Mouse (Mus musculus) kidney, adult 2 months (tissue): ENCODE data around the gene Pnpla8. TPM values are rescaled to one million over a fixed set of nuclear protein-coding genes. Genes with fewer than 3 reads are reported as not detected.
A peak's percentile ranks its signal among the peaks of the same experiment; 100 is the strongest.

Source experiments
- DNase-seq: peaks from one replicate; pipeline ENCODE4 v3.0.0; 2021
- H3K27ac ChIP-seq: fragments of 200-500 bp; 2 replicates; pipeline ENCODE4 v1.5.1; 2012; ENCODE audit warnings: low read depth, low read length, control low read depth, inconsistent platforms; ENCODE audit not compliant: insufficient read depth
- H3K27me3 ChIP-seq: fragments of 200-500 bp; replicated peaks from 2 replicates; pipeline ENCODE4 v1.6.1; 2012; ENCODE audit warnings: mild to moderate bottlenecking, moderate library complexity, low read length, inconsistent platforms; ENCODE audit not compliant: control insufficient read depth, insufficient read depth
- H3K36me3 ChIP-seq: fragments of 200-500 bp; 2 replicates; pipeline ENCODE4 v1.6.1; 2012; ENCODE audit warnings: mild to moderate bottlenecking, moderate library complexity, low read length, inconsistent platforms; ENCODE audit not compliant: control insufficient read depth, insufficient read depth
- H3K4me1 ChIP-seq: fragments of 200-500 bp; 2 replicates; pipeline ENCODE4 v1.6.1; 2011; ENCODE audit warnings: low read length; ENCODE audit not compliant: control insufficient read depth, insufficient read depth
- H3K4me3 ChIP-seq: fragments of 200-500 bp; 2 replicates; pipeline ENCODE4 v1.5.1; 2011; ENCODE audit warnings: mild to moderate bottlenecking, low read depth, low read length, control low read depth; ENCODE audit not compliant: insufficient read depth
- CTCF ChIP-seq: fragments of 200-500 bp; conservative IDR thresholded peaks from 2 replicates; pipeline ENCODE4 v1.5.1; 2011; ENCODE audit warnings: low read depth, mild to moderate bottlenecking, control low read depth, low read length, moderate library complexity, mixed read lengths; ENCODE audit not compliant: insufficient read depth, insufficient read length
- POLR2A ChIP-seq: fragments of 200-500 bp; IDR thresholded peaks from one replicate; pipeline ENCODE4 v1.6.1; 2011; ENCODE audit warnings: low read depth, low read length, control low read depth
- WGBS: fragments of 180-500 bp; shearing (Covaris S2); methylation state at CpG from one replicate; pipeline ENCODE4 v1.1.7; 2018; 5-methylcytosine and 5-hydroxymethylcytosine counted together
- polyA plus RNA-seq: library from polyadenylated mRNA; depleted of rRNA; stranded (reverse); fragments of >200 nt; gene quantifications from 2 replicates; pipeline ENCODE4 v1.2.3, GENCODE M21; 2012

Pnpla8 gene
- polyA plus RNA-seq, 1 experiment: 29.3 TPM

DNA sequence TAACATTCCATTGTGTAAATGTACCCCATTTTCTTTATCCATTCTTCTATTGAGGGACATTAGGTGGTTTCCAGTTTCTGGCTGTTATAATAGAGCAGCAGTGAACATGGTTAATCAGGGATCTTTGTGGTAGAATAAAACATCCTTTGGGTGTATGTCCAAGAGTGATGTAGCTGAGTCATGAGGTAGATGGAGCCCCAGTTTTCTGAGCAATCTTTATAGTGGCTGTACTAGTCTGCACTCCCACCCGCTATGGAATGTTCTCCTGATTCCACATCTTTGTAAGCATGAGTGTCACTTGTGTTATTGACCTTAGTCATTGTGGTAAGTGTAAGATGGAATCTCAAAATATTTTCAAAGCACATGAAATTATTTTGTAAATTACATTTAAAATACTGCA, 82.8 kb downstream of the Pnpla8 start:
- Histone ChIP-seq H3K4me3 (no peak overlapping the region), H3K36me3 (peaks cover 11% of the 10 kb centered on the region), H3K27me3 (no peaks in the 10 kb centered on the region), H3K27ac (no peak overlapping the region), H3K4me1 (no peaks in the 10 kb centered on the region)
- TF ChIP-seq CTCF (no peak), POLR2A (no peak)
- 96% methylated on average over 1 of the region's 1 CpGs for WGBS
- DNase-seq: no peak

DNA sequence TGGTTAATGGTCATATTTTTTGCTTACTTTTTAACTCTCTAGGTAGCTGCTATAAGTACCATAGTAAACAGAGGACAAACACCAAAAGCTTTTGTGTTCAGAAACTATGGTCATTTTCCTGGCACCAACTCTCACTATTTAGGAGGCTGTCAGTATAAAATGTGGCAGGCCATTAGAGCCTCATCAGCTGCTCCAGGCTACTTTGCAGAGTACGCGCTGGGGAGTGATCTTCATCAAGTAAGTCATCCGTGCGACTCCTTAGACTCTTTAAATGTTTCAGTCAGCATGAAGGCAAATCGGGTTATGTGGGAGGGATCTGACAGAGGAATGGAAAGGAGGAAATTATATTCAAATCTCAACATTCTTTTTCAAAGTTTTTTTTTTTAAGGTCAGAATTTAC, 83.7 kb downstream of the Pnpla8 start:
- H3K27me3 ChIP-seq: no peaks in the 10 kb centered on the region
- TF ChIP-seq CTCF (no peak), POLR2A (no peak)
- no peaks in the 10 kb centered on the region for H3K4me1 ChIP-seq
- no peak overlapping the region for H3K4me3 ChIP-seq
- peaks cover 11% of the 10 kb centered on the region for H3K36me3 ChIP-seq
- WGBS: 56% methylated on average over 5 of the region's 5 CpGs
- no peak overlapping the region for H3K27ac ChIP-seq
- DNase-seq: no peak

DNA sequence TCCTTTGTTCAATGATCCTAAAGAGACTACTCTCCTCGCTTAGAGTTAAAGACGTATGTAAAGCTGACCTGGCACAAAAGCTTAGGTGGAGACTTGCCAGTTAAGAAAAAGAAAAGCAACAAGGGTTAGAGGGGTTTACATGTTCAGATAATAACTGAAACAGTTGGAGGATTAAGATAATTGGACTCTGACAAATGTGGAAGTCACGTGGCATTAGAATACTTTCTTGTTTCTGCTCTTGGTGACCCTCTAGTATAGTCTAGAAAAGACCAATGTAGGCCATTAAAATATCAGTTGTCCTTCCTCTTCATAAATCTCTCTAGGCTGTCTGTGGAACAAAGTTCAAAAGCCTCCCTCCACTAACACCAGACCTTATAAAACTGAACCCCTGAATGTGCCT, 87.1 kb downstream of the Pnpla8 start:
- TF ChIP-seq POLR2A: no peak
- TF ChIP-seq CTCF: no peak
- no peak for DNase-seq
- Histone ChIP-seq H3K27ac (no peak overlapping the region), H3K27me3 (no peaks in the 10 kb centered on the region), H3K36me3 (peaks cover 10% of the 10 kb centered on the region), H3K4me1 (no peaks in the 10 kb centered on the region), H3K4me3 (no peak overlapping the region)
- WGBS: 86% methylated on average over 3 of the region's 3 CpGs

DNA sequence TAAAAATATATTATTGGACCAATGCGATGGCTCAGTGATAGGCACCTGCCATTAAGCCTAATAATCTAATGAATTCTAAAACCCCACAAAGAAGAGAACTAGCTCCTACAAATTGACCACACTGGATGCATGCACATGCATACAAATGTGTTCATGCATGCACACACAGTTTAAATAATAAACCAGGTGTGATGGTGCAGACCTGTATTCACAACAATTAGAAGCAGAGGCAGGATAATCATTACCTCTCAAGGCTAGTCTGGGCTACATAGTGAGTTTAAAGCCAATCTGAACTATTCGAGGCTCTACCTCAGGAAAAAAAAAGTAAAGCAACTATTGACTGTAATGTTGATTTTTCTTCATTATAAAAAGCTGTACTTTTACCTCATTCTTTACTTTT, 94.0 kb downstream of the Pnpla8 start:
- no peak overlapping the region for H3K4me3 ChIP-seq
- no peaks in the 10 kb centered on the region; the same call in 1 of the 2 replicates for H3K4me1 ChIP-seq
- no peak for TF ChIP-seq POLR2A
- TF ChIP-seq CTCF: no peak
- H3K36me3 ChIP-seq: no peaks in the 10 kb centered on the region; the same call in 1 of the 2 replicates
- no peaks in the 10 kb centered on the region for H3K27me3 ChIP-seq
- DNase-seq: no peak
- no peak overlapping the region for H3K27ac ChIP-seq
- WGBS: 50% methylated on average over 2 of the region's 2 CpGs

DNA sequence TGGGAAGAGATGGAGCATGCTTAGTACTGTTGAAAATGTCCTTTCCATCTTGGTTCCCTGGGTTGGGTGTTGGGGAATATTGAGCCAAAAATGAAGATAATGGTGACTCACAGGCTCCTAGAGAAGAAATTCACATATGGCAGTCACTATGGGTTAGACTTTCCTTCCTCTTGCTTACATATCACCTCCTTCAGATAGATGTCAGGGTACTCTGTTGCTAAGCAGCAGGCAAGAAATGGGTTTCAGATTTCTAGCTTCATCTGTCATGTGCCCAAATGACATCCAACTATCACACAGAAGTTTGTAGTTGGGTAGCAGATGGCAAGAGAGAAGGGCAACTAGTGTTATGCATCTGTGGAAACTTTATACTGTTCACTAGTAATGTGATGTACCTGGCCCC, 103.9 kb downstream of the Pnpla8 start:
- no peaks in the 10 kb centered on the region; the same call in 1 of the 2 replicates for H3K36me3 ChIP-seq
- TF ChIP-seq POLR2A (no peak), CTCF (no peak)
- H3K27me3 ChIP-seq: no peaks in the 10 kb centered on the region
- no peak overlapping the region for H3K27ac ChIP-seq
- DNase-seq: no peak
- H3K4me1 ChIP-seq: 0 out of 2 replicates have a peak, but pooled peaks cover 1% of the 10 kb centered on the region
- no peak overlapping the region for H3K4me3 ChIP-seq

DNA sequence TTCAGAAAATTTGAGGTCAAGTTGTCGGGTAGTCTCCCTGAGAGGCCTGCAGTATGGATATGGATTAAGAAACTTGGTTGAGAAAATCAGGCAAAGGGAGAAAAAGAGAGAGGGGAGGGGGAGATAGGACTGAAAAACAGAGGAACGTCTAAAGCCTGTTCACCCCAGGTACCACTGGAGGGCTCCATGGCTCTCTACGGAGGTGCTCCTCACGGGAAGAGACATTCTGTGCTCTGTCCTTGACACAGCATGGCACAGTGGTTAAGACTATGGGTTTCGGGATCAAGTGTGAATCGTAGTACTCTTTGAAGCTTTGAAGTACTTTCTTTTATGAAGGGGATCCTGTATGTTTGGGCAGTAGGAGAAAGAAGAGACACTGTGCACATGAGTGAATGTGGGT, 106.3 kb downstream of the Pnpla8 start:
- no peaks in the 10 kb centered on the region for H3K27me3 ChIP-seq
- H3K4me3 ChIP-seq: no peak overlapping the region
- WGBS: 45% methylated on average over 6 of the region's 6 CpGs
- H3K4me1 ChIP-seq: 0 out of 2 replicates have a peak, but pooled peaks cover 4% of the 10 kb centered on the region
- TF ChIP-seq CTCF: no peak; the same call in 1 of the 2 replicates
- no peak for TF ChIP-seq POLR2A
- DNase-seq: peak; percentile 22
- H3K27ac ChIP-seq: no peak overlapping the region
- no peaks in the 10 kb centered on the region for H3K36me3 ChIP-seq

DNA sequence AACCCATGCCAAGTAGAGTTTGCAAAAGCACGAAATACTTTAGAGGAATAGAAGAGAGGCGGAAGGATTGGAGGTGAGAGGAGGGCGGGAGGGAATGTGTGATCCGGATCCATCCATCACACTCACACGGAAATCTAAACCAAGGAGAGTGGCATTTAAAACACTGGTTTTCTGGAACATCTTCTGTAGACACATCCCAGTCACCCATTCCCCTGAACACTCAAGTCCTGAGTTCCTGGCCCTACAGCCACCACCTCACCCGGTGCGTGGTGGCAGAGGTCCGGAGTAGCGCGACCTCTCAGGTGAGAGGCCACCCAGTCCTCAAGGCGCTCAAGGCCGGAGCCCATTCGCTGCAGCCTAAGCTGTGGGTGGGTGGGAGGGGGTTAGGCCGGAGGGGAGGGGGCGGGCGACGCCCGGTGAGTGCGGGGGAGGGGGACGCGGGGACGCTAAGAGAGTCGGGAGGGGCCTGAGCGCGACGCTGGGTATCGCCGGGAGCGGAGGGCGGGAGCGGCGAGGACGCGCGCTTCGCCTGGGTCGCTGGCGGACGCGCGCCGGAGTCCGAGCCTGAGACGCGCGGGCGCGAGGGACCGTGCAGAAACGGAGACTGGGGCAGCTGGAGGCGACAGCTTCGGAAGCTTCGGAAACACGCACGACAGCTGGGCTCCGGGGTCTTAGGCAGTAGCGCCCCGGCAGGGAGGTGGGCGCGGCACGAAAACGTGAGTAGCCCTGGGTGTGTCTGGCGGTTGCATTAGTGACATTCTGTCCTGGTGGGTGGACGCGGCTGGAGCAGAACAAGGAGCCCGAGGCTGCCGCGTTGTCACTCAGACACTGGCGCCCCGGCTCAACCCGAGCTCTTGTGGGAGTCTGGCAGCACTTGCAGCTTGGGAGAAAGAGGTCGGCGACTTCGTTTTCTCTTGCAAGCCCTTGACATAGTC, 107.5 kb downstream of the Pnpla8 start, which contains the start of gene Nrcam:
Gene Nrcam, plus strand, starts transcription at position 505 of the 935 bp plus-strand sequence.
- no peaks in the 10 kb centered on the region for H3K36me3 ChIP-seq
- DNase-seq: peak; percentile 21
- H3K27ac ChIP-seq: no peak within 1 kb of the TSS
- H3K4me3 ChIP-seq: peak within 1 kb of the TSS; percentile 89
- no peak for TF ChIP-seq POLR2A
- no peak for TF ChIP-seq CTCF
- 0 out of 2 replicates have a peak, but pooled peaks cover 4% of the 10 kb centered on the region for H3K4me1 ChIP-seq
- WGBS: 6% methylated on average over 73 of the region's 74 CpGs
- H3K27me3 ChIP-seq: no peaks in the 10 kb centered on the region
